In genomic region chr19:6333761-6334595, GRCm38 (mm10) we compare ENCODE assay signal across 8 mouse cellular contexts. TPM values are rescaled to one million over a fixed set of nuclear protein-coding genes. Genes with fewer than 3 reads are reported as not detected.
DNase-seq lines count a peak whose midpoint lies in the region; ATAC-seq lines count a peak whose summit lies in the region.

No protein-coding gene starts in this region.

- peaks cover 26% of the 10 kb centered on the region for H3K36me3 ChIP-seq in erythroblast, embryonic 14.5 days (ENCODE audit: control insufficient read depth)
- peaks cover 4% of the 10 kb centered on the region; the same call in 1 of the 2 replicates for H3K36me3 ChIP-seq in forebrain, embryonic 11.5 days (ENCODE audit: control insufficient read depth, insufficient read depth, low read length)
- peaks cover 24% of the 10 kb centered on the region for H3K36me3 ChIP-seq in liver, embryonic 13.5 days

- H3K4me1 ChIP-seq in erythroblast, embryonic 14.5 days (ENCODE audit: control insufficient read depth), result peaks cover 52% of the 10 kb centered on the region
- peaks cover 14% of the 10 kb centered on the region for H3K4me1 ChIP-seq in forebrain, embryonic 11.5 days (replicated peaks; ENCODE audit: control insufficient read depth, insufficient read depth, low read length)
- H3K4me1 ChIP-seq in liver, embryonic 13.5 days (replicated peaks), result peaks cover 53% of the 10 kb centered on the region

- no peaks in the 10 kb centered on the region for H3K9me3 ChIP-seq in erythroblast, embryonic 14.5 days (ENCODE audit: control insufficient read depth, low read length)
- no peaks in the 10 kb centered on the region for H3K9me3 ChIP-seq in forebrain, embryonic 11.5 days (ENCODE audit: control insufficient read depth, low read length)
- H3K9me3 ChIP-seq in liver, embryonic 13.5 days (replicated peaks), result no peaks in the 10 kb centered on the region

- 69% methylated on average over 9 of the region's 9 CpGs for WGBS in forebrain, embryonic 11.5 days
- WGBS in liver, embryonic 13.5 days (ENCODE audit: insufficient replicate concordance), result 62% methylated on average over 9 of the region's 9 CpGs

- peak overlapping the region; percentile 98 for H3K4me2 ChIP-seq in forebrain, embryonic 11.5 days (ENCODE audit: low read depth, low read length, severe bottlenecking)
- peak overlapping the region; percentile 98 for H3K4me2 ChIP-seq in liver, embryonic 13.5 days

- H3K4me3 ChIP-seq in erythroblast, embryonic 14.5 days (replicated peaks), result peak overlapping the region; percentile 80
- peak overlapping the region; percentile 88; the same call in 1 of the 2 replicates for H3K4me3 ChIP-seq in forebrain, embryonic 11.5 days (ENCODE audit: low read depth, low read length)
- H3K4me3 ChIP-seq in liver, embryonic 13.5 days (replicated peaks), result peak overlapping the region; percentile 83

- peak overlapping the region; percentile 50; the same call in 1 of the 2 replicates for H3K9ac ChIP-seq in forebrain, embryonic 11.5 days (ENCODE audit: low read length)
- H3K9ac ChIP-seq in liver, embryonic 13.5 days, result peak overlapping the region; percentile 92

- H3K27me3 ChIP-seq in erythroblast, embryonic 14.5 days (ENCODE audit: control insufficient read depth), result no peaks in the 10 kb centered on the region
- no peaks in the 10 kb centered on the region for H3K27me3 ChIP-seq in forebrain, embryonic 11.5 days (ENCODE audit: control insufficient read depth, insufficient read depth, low read length)
- H3K27me3 ChIP-seq in liver, embryonic 13.5 days, result no peaks in the 10 kb centered on the region

- ATAC-seq in erythroblast, adult 5-6 weeks (replicated peaks; ENCODE audit: low FRiP score, poor library complexity, severe bottlenecking), result no peak
- ATAC-seq in forebrain, embryonic 11.5 days (replicated peaks; ENCODE audit: low FRiP score), result 0 out of 2 replicates have a peak, but pooled peaks have one; percentile 4
- ATAC-seq in liver, embryonic 13.5 days (ENCODE audit: low read depth), result peak; percentile 3; the same call in 1 of the 2 replicates

- peak; percentile 77 for DNase-seq in 416B (ENCODE audit: low read depth)
- no peak for DNase-seq in forebrain, embryonic 11.5 days (ENCODE audit: low spot score)
- DNase-seq in liver, embryonic 13.5 days, result no peak
- DNase-seq in natural killer cell, adult 2 months (ENCODE audit: low spot score in 2 of 2), result no peak
- DNase-seq in T-cell, adult 2 months (ENCODE audit: low spot score), result no peak
- DNase-seq in kidney, adult 8-10 months, result no peak

- peak overlapping the region; percentile 69 for H3K27ac ChIP-seq in forebrain, embryonic 11.5 days (ENCODE audit: low read depth, low read length)
- H3K27ac ChIP-seq in liver, embryonic 13.5 days, result peak overlapping the region; percentile 79

RNA-seq across cellular contexts. Expression of gene Men1, which starts 0.8 kb away (rescaled TPM):
- polyA plus RNA-seq in erythroblast, embryonic 14.5 days (2012), result 6.4 and 8.3 TPM in 2 replicates
- total RNA-seq in erythroblast, adult 5-6 weeks (2015; ENCODE audit: low replicate concordance), result 6.0 and 7.3 TPM in 2 replicates
- total RNA-seq in erythroblast, adult 5-6 weeks (2017; ENCODE audit: low replicate concordance), result 2.5 and 9.6 TPM in 2 replicates
- 83.5 and 97.8 TPM in 2 replicates for polyA plus RNA-seq in forebrain, embryonic 11.5 days (2014; fragmentation: Nextera tagmentation; extraction: Ambion mirVana)
- polyA plus RNA-seq in liver, embryonic 13.5 days (2015; fragmentation: Nextera tagmentation; extraction: Ambion mirVana), result 26.3 and 29.9 TPM in 2 replicates

RNA-seq across cellular contexts. Expression of gene Map4k2, which starts 7.0 kb away (rescaled TPM):
- polyA plus RNA-seq in erythroblast, embryonic 14.5 days (2012), result 1.2 and 2.1 TPM in 2 replicates
- total RNA-seq in erythroblast, adult 5-6 weeks (2015; ENCODE audit: low replicate concordance), result 21.5 and 30.0 TPM in 2 replicates
- total RNA-seq in erythroblast, adult 5-6 weeks (2017; ENCODE audit: low replicate concordance), result 14.5 and 21.1 TPM in 2 replicates
- 11.8 and 13.7 TPM in 2 replicates for polyA plus RNA-seq in forebrain, embryonic 11.5 days (2014; fragmentation: Nextera tagmentation; extraction: Ambion mirVana)
- 4.5 and 5.8 TPM in 2 replicates for polyA plus RNA-seq in liver, embryonic 13.5 days (2015; fragmentation: Nextera tagmentation; extraction: Ambion mirVana)

RNA-seq across cellular contexts. Expression of gene Cdc42bpg, which starts 27.7 kb away (rescaled TPM):
- polyA plus RNA-seq in erythroblast, embryonic 14.5 days (2012), result 0.62 and 0.69 TPM in 2 replicates
- total RNA-seq in erythroblast, adult 5-6 weeks (2015; ENCODE audit: low replicate concordance), result 0.21 TPM in 1 of 2 replicates, not detected in the other
- 0.17 and 0.70 TPM in 2 replicates for total RNA-seq in erythroblast, adult 5-6 weeks (2017; ENCODE audit: low replicate concordance)
- polyA plus RNA-seq in forebrain, embryonic 11.5 days (2014; fragmentation: Nextera tagmentation; extraction: Ambion mirVana), result 0.55 TPM in 2 replicates
- 0.14 and 0.16 TPM in 2 replicates for polyA plus RNA-seq in liver, embryonic 13.5 days (2015; fragmentation: Nextera tagmentation; extraction: Ambion mirVana)

RNA-seq across cellular contexts. Expression of gene Sf1, which starts 29.5 kb away (rescaled TPM):
- 134 and 140 TPM in 2 replicates for polyA plus RNA-seq in erythroblast, embryonic 14.5 days (2012)
- total RNA-seq in erythroblast, adult 5-6 weeks (2015; ENCODE audit: low replicate concordance), result 71.3 and 72.7 TPM in 2 replicates
- 42.1 and 81.4 TPM in 2 replicates for total RNA-seq in erythroblast, adult 5-6 weeks (2017; ENCODE audit: low replicate concordance)
- 275 and 283 TPM in 2 replicates for polyA plus RNA-seq in forebrain, embryonic 11.5 days (2014; fragmentation: Nextera tagmentation; extraction: Ambion mirVana)
- polyA plus RNA-seq in liver, embryonic 13.5 days (2015; fragmentation: Nextera tagmentation; extraction: Ambion mirVana), result 68.4 and 92.3 TPM in 2 replicates

RNA-seq across cellular contexts. Expression of gene Pygm, which starts 50.2 kb away (rescaled TPM):
- 0.08 and 0.14 TPM in 2 replicates for polyA plus RNA-seq in erythroblast, embryonic 14.5 days (2012)
- total RNA-seq in erythroblast, adult 5-6 weeks (2015; ENCODE audit: low replicate concordance), result not detected in 2 replicates
- total RNA-seq in erythroblast, adult 5-6 weeks (2017; ENCODE audit: low replicate concordance), result not detected in 2 replicates
- polyA plus RNA-seq in forebrain, embryonic 11.5 days (2014; fragmentation: Nextera tagmentation; extraction: Ambion mirVana), result 1.2 TPM in 2 replicates
- polyA plus RNA-seq in liver, embryonic 13.5 days (2015; fragmentation: Nextera tagmentation; extraction: Ambion mirVana), result 2.7 and 2.9 TPM in 2 replicates
